In the genomic region with DNA sequence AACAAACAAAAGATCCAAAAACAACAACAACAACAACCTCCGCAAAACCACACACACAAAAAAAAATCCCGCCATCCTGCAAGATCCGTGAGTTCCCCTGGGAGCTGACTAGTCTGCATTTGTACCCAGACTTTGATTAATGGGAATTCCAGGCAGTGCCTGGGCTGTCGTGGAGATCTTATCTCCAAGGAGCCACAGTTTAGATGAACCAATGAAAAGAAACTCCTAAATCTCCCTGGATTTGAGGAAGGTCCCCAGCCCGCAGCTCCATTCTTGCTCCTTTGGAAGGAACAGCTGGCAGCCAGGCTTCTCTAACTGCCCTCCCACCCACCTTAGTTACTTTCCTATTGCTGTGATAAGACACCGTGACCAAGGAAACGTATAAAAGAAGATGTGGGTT, we compare ENCODE assay signal across 10 mouse cellular contexts. TPM values are rescaled to one million over a fixed set of nuclear protein-coding genes. Genes with fewer than 3 reads are reported as not detected.
DNase-seq lines count a peak whose midpoint lies in the region; ATAC-seq and TF ChIP-seq lines count a peak whose summit lies in the region.
"Had no signal": no experiment of that assay in that cellular context is flagged by ENCODE, and none has a peak within 500 bp of the region (broad histone marks: within the 10 kb centered on the region; RNA-seq: fewer than 3 reads in every experiment).

No protein-coding gene starts in this region.

- no peak for ATAC-seq in intestine, postnatal 0 days
- ATAC-seq in intestine, embryonic 16.5 days, result no peak
- no peak for ATAC-seq in embryonic facial prominence, embryonic 15.5 days (ENCODE audit: insufficient number of reproducible peaks, low FRiP score, low TSS enrichment, low read depth)
- no peak for ATAC-seq in cerebellum, adult (ENCODE audit: insufficient number of reproducible peaks, low FRiP score, low TSS enrichment)

- TF ChIP-seq CTCF in intestine, postnatal 0 days (IDR thresholded peaks at IDR 0.05; ENCODE audit: low read depth), result no peak

- H3K27ac ChIP-seq in intestine, postnatal 0 days (ENCODE audit: low read depth, low read length), result no peak overlapping the region
- no peak overlapping the region for H3K27ac ChIP-seq in intestine, embryonic 16.5 days (ENCODE audit: low read length)
- H3K27ac ChIP-seq in embryonic facial prominence, embryonic 15.5 days (replicated peaks), result no peak overlapping the region

- H3K9me3 ChIP-seq in intestine, postnatal 0 days (ENCODE audit: control insufficient read depth), result no peaks in the 10 kb centered on the region
- no peaks in the 10 kb centered on the region for H3K9me3 ChIP-seq in intestine, embryonic 16.5 days (ENCODE audit: control insufficient read depth, low read length)
- no peaks in the 10 kb centered on the region for H3K9me3 ChIP-seq in embryonic facial prominence, embryonic 15.5 days (replicated peaks)

- H3K36me3 ChIP-seq in intestine, postnatal 0 days (ENCODE audit: control insufficient read depth, insufficient read depth), result no peaks in the 10 kb centered on the region
- no peaks in the 10 kb centered on the region for H3K36me3 ChIP-seq in intestine, embryonic 16.5 days (ENCODE audit: control insufficient read depth, insufficient read depth, low read length)
- no peaks in the 10 kb centered on the region for H3K36me3 ChIP-seq in embryonic facial prominence, embryonic 15.5 days

- peak overlapping the region; percentile 99; the same call in 1 of the 2 replicates for H3K4me2 ChIP-seq in intestine, postnatal 0 days (replicated peaks; ENCODE audit: low read depth)
- H3K4me2 ChIP-seq in intestine, embryonic 16.5 days (ENCODE audit: low read depth, low read length), result no peak overlapping the region; the same call in 1 of the 2 replicates
- H3K4me2 ChIP-seq in embryonic facial prominence, embryonic 15.5 days (replicated peaks), result peak overlapping the region; percentile 83; the same call in 1 of the 2 replicates

- 8% methylated on average over 7 of the region's 7 CpGs for WGBS in intestine, postnatal 0 days
- WGBS in intestine, embryonic 16.5 days, result 8% methylated on average over 7 of the region's 7 CpGs
- WGBS in embryonic facial prominence, embryonic 15.5 days, result 17% methylated on average over 7 of the region's 7 CpGs

- H3K4me3 ChIP-seq in intestine, postnatal 0 days (ENCODE audit: low read depth, low read length), result no peak overlapping the region
- no peak overlapping the region for H3K4me3 ChIP-seq in intestine, embryonic 16.5 days (ENCODE audit: low read length)
- H3K4me3 ChIP-seq in embryonic facial prominence, embryonic 15.5 days (replicated peaks), result no peak overlapping the region

- H3K4me1 ChIP-seq in intestine, postnatal 0 days (replicated peaks; ENCODE audit: control insufficient read depth, insufficient read depth, low read length), result 0 out of 2 replicates have a peak, but pooled peaks cover 12% of the 10 kb centered on the region
- H3K4me1 ChIP-seq in intestine, embryonic 16.5 days (ENCODE audit: control insufficient read depth, insufficient read depth, low read length), result peaks cover 11% of the 10 kb centered on the region
- peaks cover 14% of the 10 kb centered on the region for H3K4me1 ChIP-seq in embryonic facial prominence, embryonic 15.5 days

- H3K9ac ChIP-seq in intestine, postnatal 0 days (ENCODE audit: low read depth, low read length), result no peak overlapping the region
- no peak overlapping the region for H3K9ac ChIP-seq in intestine, embryonic 16.5 days (ENCODE audit: low read depth, low read length)
- H3K9ac ChIP-seq in embryonic facial prominence, embryonic 15.5 days, result no peak overlapping the region

- DNase-seq in embryo, embryonic 10.5 days (ENCODE audit: low spot score), result peak; percentile 70
- DNase-seq in mesoderm, embryonic 11.5 days (ENCODE audit: low read depth, low spot score), result peak; percentile 66
- no peak for DNase-seq in left cerebral cortex, adult 9 months (ENCODE audit: low spot score in 2 of 2)
- no peak for DNase-seq in cerebellum, adult 9-11 months
- DNase-seq: kidney, adult 2 months; thymus, postnatal 14 days had no signal

- no peaks in the 10 kb centered on the region for H3K27me3 ChIP-seq in intestine, postnatal 0 days (replicated peaks; ENCODE audit: control insufficient read depth, insufficient read depth, low read length)
- peaks cover 8% of the 10 kb centered on the region; the same call in 1 of the 2 replicates for H3K27me3 ChIP-seq in intestine, embryonic 16.5 days (replicated peaks; ENCODE audit: control insufficient read depth, insufficient read depth, low read length)
- 0 out of 2 replicates have a peak, but pooled peaks cover 3% of the 10 kb centered on the region for H3K27me3 ChIP-seq in embryonic facial prominence, embryonic 15.5 days

RNA-seq across cellular contexts. Expression of gene Ankrd6, which starts 2.0 kb away (rescaled TPM):
- polyA plus RNA-seq in intestine, postnatal 0 days (2015; fragmentation: Nextera tagmentation; extraction: Ambion mirVana), result 1.3 and 1.6 TPM in 2 replicates
- polyA plus RNA-seq in intestine, embryonic 16.5 days (2015; fragmentation: Nextera tagmentation; extraction: Ambion mirVana), result 2.8 and 2.9 TPM in 2 replicates
- 11.2 and 12.0 TPM in 2 replicates for polyA plus RNA-seq in embryonic facial prominence, embryonic 15.5 days (2015; fragmentation: Nextera tagmentation; extraction: Ambion mirVana)

RNA-seq across cellular contexts. Expression of gene Rragd, which starts 30.2 kb away (rescaled TPM):
- 51.9 and 56.4 TPM in 2 replicates for polyA plus RNA-seq in intestine, postnatal 0 days (2015; fragmentation: Nextera tagmentation; extraction: Ambion mirVana)
- polyA plus RNA-seq in intestine, embryonic 16.5 days (2015; fragmentation: Nextera tagmentation; extraction: Ambion mirVana), result 28.0 and 30.1 TPM in 2 replicates
- 18.6 and 20.0 TPM in 2 replicates for polyA plus RNA-seq in embryonic facial prominence, embryonic 15.5 days (2015; fragmentation: Nextera tagmentation; extraction: Ambion mirVana)

Comparison
In these comparisons a context has a peak if more than half of its experiments do, and no peak if none do; other contexts are left out.
1. DNase-seq: peak in embryo, embryonic 10.5 days (single experiment) and mesoderm, embryonic 11.5 days (single experiment); none in left cerebral cortex, adult 9 months (0 of 2) and cerebellum, adult 9-11 months (single experiment).